Mouse (Mus musculus): ENCODE results near the gene Il12a.

GRCm38 (mm10) chr3:68659996-68660395, 30.4 kb upstream of the Il12a start:
- TF ChIP-seq PAX5 (IDR thresholded peaks at IDR 0.05; ENCODE audit: low read length) (no peak), POLR2A (IDR thresholded peaks at IDR 0.05; ENCODE audit: low read depth, low read length) (no peak), JUND (conservative IDR thresholded peaks at IDR 0.05; ENCODE audit: low read depth, low read length) (no peak), RAD21 (IDR thresholded peaks at IDR 0.05; ENCODE audit: low read depth, low read length) (no peak)

Data from CH12.LX (cell line).